Mouse (Mus musculus): ENCODE results near the gene Ilf3.

Ilf3 gene

GRCm38 (mm10) chr9:21335391-21335790 is 32.3 kb upstream of the Ilf3 start:
- in situ Hi-C loops (cut with MboI; ENCODE audit: low pct_unique_long_range_greater_than_20kb in 1 of 2, low sequenced_read_pairs in 2 of 2, unreplicated experiment in 1 of 2), result no loop called here

GRCm38 (mm10) chr9:21336491-21336890 is 31.2 kb upstream of the Ilf3 start:
- in situ Hi-C loops (cut with MboI; ENCODE audit: low pct_unique_long_range_greater_than_20kb in 1 of 2, low sequenced_read_pairs in 2 of 2, unreplicated experiment in 1 of 2), result no loop called here

- in situ Hi-C loops (cut with MboI; ENCODE audit: low pct_unique_long_range_greater_than_20kb in 1 of 2, low sequenced_read_pairs in 2 of 2, unreplicated experiment in 1 of 2), result no loop called here
Observed at GRCm38 (mm10) chr9:21337652-21338051, 30.0 kb upstream of the Ilf3 start.

GRCm38 (mm10) chr9:21340411-21340810 is 27.3 kb upstream of the Ilf3 start:
- in situ Hi-C loops (cut with MboI; ENCODE audit: low pct_unique_long_range_greater_than_20kb in 1 of 2, low sequenced_read_pairs in 2 of 2, unreplicated experiment in 1 of 2), result no loop called here

GRCm38 (mm10) chr9:21346627-21347365 is 20.9 kb upstream of the Ilf3 start:
- in situ Hi-C loops (cut with MboI; ENCODE audit: low pct_unique_long_range_greater_than_20kb in 1 of 2, low sequenced_read_pairs in 2 of 2, unreplicated experiment in 1 of 2), result no loop called here

GRCm38 (mm10) chr9:21348152-21348551 is 19.5 kb upstream of the Ilf3 start:
- in situ Hi-C loops (cut with MboI; ENCODE audit: low pct_unique_long_range_greater_than_20kb in 1 of 2, low sequenced_read_pairs in 2 of 2, unreplicated experiment in 1 of 2), result no loop called here

- in situ Hi-C loops (cut with MboI; ENCODE audit: low pct_unique_long_range_greater_than_20kb in 1 of 2, low sequenced_read_pairs in 2 of 2, unreplicated experiment in 1 of 2), result loop anchor here in 1 of 2 experiments (5.0 kb wide), 1 partner anchor 39 kb away; the partner anchor contains the start of gene Ap1m2
Observed at GRCm38 (mm10) chr9:21351178-21351577, 16.5 kb upstream of the Ilf3 start.

GRCm38 (mm10) chr9:21351702-21352377 is 15.8 kb upstream of the Ilf3 start:
- in situ Hi-C loops (cut with MboI; ENCODE audit: low pct_unique_long_range_greater_than_20kb in 1 of 2, low sequenced_read_pairs in 2 of 2, unreplicated experiment in 1 of 2), result loop anchor here in 1 of 2 experiments (5.0 kb wide), 1 partner anchor 40 kb away; the partner anchor contains the start of gene Ap1m2

GRCm38 (mm10) chr9:21352463-21353372 is 15.0 kb upstream of the Ilf3 start:
- in situ Hi-C loops (cut with MboI; ENCODE audit: low pct_unique_long_range_greater_than_20kb in 1 of 2, low sequenced_read_pairs in 2 of 2, unreplicated experiment in 1 of 2), result loop anchor here in 1 of 2 experiments (5.0 kb wide), 1 partner anchor 40 kb away; the partner anchor contains the start of gene Ap1m2

- in situ Hi-C loops (cut with MboI; ENCODE audit: low pct_unique_long_range_greater_than_20kb in 1 of 2, low sequenced_read_pairs in 2 of 2, unreplicated experiment in 1 of 2), result loop anchor here in 1 of 2 experiments (5.0 kb wide), 1 partner anchor 41 kb away; the partner anchor contains the start of gene Ap1m2
Observed at GRCm38 (mm10) chr9:21353373-21353686, 14.3 kb upstream of the Ilf3 start.

- in situ Hi-C loops (cut with MboI; ENCODE audit: low pct_unique_long_range_greater_than_20kb in 1 of 2, low sequenced_read_pairs in 2 of 2, unreplicated experiment in 1 of 2), result loop anchor here in 1 of 2 experiments (5.0 kb wide), 1 partner anchor 42 kb away; the partner anchor contains the start of gene Ap1m2
Observed at GRCm38 (mm10) chr9:21354796-21355195, 12.9 kb upstream of the Ilf3 start.

GRCm38 (mm10) chr9:21356981-21357718 is 10.5 kb upstream of the Ilf3 start:
- in situ Hi-C loops (cut with MboI; ENCODE audit: low pct_unique_long_range_greater_than_20kb in 1 of 2, low sequenced_read_pairs in 2 of 2, unreplicated experiment in 1 of 2), result no loop called here

GRCm38 (mm10) chr9:21366541-21367220 is 990 bp upstream of the Ilf3 start:
- in situ Hi-C loops (cut with MboI; ENCODE audit: low pct_unique_long_range_greater_than_20kb in 1 of 2, low sequenced_read_pairs in 2 of 2, unreplicated experiment in 1 of 2), result no loop called here

GRCm38 (mm10) chr9:21368131-21368584 is 487 bp downstream of the Ilf3 start:
- in situ Hi-C loops (cut with MboI; ENCODE audit: low pct_unique_long_range_greater_than_20kb in 1 of 2, low sequenced_read_pairs in 2 of 2, unreplicated experiment in 1 of 2), result no loop called here

- in situ Hi-C loops (cut with MboI; ENCODE audit: low pct_unique_long_range_greater_than_20kb in 1 of 2, low sequenced_read_pairs in 2 of 2, unreplicated experiment in 1 of 2), result no loop called here
Observed at GRCm38 (mm10) chr9:21369080-21369479, 1.4 kb downstream of the Ilf3 start.

- in situ Hi-C loops (cut with MboI; ENCODE audit: low pct_unique_long_range_greater_than_20kb in 1 of 2, low sequenced_read_pairs in 2 of 2, unreplicated experiment in 1 of 2), result loop anchor here in 1 of 2 experiments (5.0 kb wide), 1 partner anchor 36 kb away; no protein-coding TSS in a partner anchor
Observed at GRCm38 (mm10) chr9:21370876-21371275, 3.2 kb downstream of the Ilf3 start.

- in situ Hi-C loops (cut with MboI; ENCODE audit: low pct_unique_long_range_greater_than_20kb in 1 of 2, low sequenced_read_pairs in 2 of 2, unreplicated experiment in 1 of 2), result loop anchor here in 1 of 2 experiments (5.0 kb wide), 1 partner anchor 35 kb away; no protein-coding TSS in a partner anchor
Observed at GRCm38 (mm10) chr9:21372508-21372907, 4.8 kb downstream of the Ilf3 start.

All from mouse embryonic stem cell (cell line).